Mouse (Mus musculus): ENCODE measurements around the gene Senp6.
"Not testable (repeated sequence)": the region's sequence is repeated elsewhere in the genome, so short reads cannot be mapped to it uniquely, and the experiment has no call there.

DNA sequence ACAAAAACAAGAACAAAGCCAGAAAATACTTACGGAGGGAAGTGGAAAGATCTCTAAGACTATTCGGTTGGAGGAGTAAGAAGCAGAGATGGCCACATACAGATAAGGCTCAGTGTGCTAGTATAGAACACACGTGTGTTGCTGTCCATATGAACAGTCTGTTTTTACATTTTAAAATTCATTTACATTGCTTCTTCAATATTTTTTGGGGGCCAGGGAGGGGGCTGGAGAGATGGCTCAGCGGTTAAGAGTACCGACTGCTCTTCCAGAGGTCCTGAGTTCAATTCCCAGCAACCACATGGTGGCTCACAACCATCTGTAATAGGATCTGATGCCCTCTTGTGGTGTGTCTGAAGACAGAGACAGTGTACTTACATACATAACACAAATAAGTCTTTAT, 41.4 kb upstream of the Senp6 start:
- TF ChIP-seq CTCF (IDR thresholded peaks at IDR 0.05; ENCODE audit: control insufficient read depth, insufficient read depth, insufficient replicate concordance, low read depth, low read length); POLR2A (IDR thresholded peaks at IDR 0.05; ENCODE audit: control insufficient read depth, low read depth, low read length): not testable (repeated sequence)

Measured in testis, adult 2 months (tissue).